Mouse (Mus musculus): Measurements from ENCODE around the gene Ntrk3.

- TF ChIP-seq CTCF (IDR thresholded peaks at IDR 0.05; ENCODE audit: extremely low read depth, insufficient read depth, low read length): no peak
- TF ChIP-seq POLR2A (IDR thresholded peaks at IDR 0.05; ENCODE audit: extremely low read depth, insufficient read depth, low read length): no peak
These were observed 168.6 kb downstream of the Ntrk3 start for GRCm38 (mm10) chr7:78569255-78569618.
